ENCODE assay signal across 20 mouse cellular contexts in the genomic region with DNA sequence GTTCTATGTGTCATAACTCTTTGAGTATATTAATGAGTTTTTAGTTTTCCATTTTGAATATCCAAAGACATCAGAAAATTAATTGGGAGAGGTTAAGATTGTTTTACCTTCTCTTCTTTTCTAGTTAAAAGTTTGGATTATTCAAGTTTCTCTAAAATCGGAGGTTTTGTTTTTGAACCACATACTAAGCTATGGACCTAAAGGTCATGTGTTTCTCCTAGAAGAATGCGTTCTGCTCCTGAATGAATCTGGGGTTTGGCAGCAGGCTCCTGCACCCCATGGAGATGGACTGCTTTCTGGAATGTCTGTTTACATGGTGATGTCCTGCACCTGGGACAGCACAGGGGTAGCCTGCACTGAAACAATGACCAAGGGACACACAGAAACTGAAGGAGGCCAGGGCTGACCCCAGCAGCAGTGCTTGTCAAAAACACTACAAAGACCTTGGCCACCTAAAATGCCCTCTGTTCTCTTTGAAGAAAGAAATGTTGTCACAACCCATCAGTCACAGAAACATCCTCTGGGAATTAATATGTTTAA.
DNase-seq lines count a peak whose midpoint lies in the region; ATAC-seq lines count a peak whose summit lies in the region.
"Had no signal": no experiment of that assay in that cellular context is flagged by ENCODE, and none has a peak within 500 bp of the region (broad histone marks: within the 10 kb centered on the region; RNA-seq: fewer than 3 reads in every experiment).

No protein-coding gene starts in this region.

- ATAC-seq in hindbrain, embryonic 16.5 days = peak; percentile 72; the same call in 1 of the 2 replicates
- ATAC-seq in hindbrain, embryonic 14.5 days (ENCODE audit: low FRiP score) = no peak
- ATAC-seq: activated CD4-positive, CD25-positive, alpha-beta regulatory T cell, adult 4 months; forebrain, embryonic 14.5 days; Patski had no signal

- no peak overlapping the region for H3K4me2 ChIP-seq in hindbrain, embryonic 16.5 days (ENCODE audit: low read length)
- H3K4me2 ChIP-seq in hindbrain, embryonic 14.5 days (replicated peaks) = no peak overlapping the region
- H3K4me2 ChIP-seq: embryonic facial prominence, embryonic 15.5 days; heart, embryonic 15.5 days had no signal

- WGBS in hindbrain, embryonic 16.5 days = 57% methylated on average over 2 of the region's 2 CpGs
- 46% methylated on average over 2 of the region's 2 CpGs for WGBS in hindbrain, embryonic 14.5 days

- DNase-seq in cerebellum, postnatal 14 days = peak; percentile 1 to 4
- DNase-seq in cerebellum, postnatal 36 days = no peak
- DNase-seq in hindbrain, embryonic 14.5 days (ENCODE audit: low spot score) = no peak
- peak; percentile 51 for DNase-seq in retina, postnatal 1 day
- no peak for DNase-seq in retina, embryonic 14.5 days (ENCODE audit: low spot score)
- DNase-seq in gastrocnemius, postnatal 25 days = no peak
- DNase-seq: adrenal gland, postnatal 14 days; embryo, embryonic 11 days; gastrocnemius, adult 2 months; heart, postnatal 14 days; kidney, adult 11 months had no signal

- H3K9ac ChIP-seq in hindbrain, embryonic 16.5 days (ENCODE audit: low read depth, low read length) = no peak overlapping the region
- no peak overlapping the region for H3K9ac ChIP-seq in hindbrain, embryonic 14.5 days
- H3K9ac ChIP-seq: embryonic facial prominence, embryonic 15.5 days; heart, embryonic 15.5 days had no signal

- H3K9me3 ChIP-seq in hindbrain, embryonic 16.5 days (ENCODE audit: control insufficient read depth, low read length) = no peaks in the 10 kb centered on the region
- no peaks in the 10 kb centered on the region for H3K9me3 ChIP-seq in hindbrain, embryonic 14.5 days (ENCODE audit: control insufficient read depth, low read length)
- H3K9me3 ChIP-seq: embryonic facial prominence, embryonic 15.5 days; forebrain, embryonic 10.5 days; heart, embryonic 10.5 days; heart, embryonic 15.5 days had no signal

- no peak overlapping the region for H3K27ac ChIP-seq in hindbrain, embryonic 16.5 days (ENCODE audit: low read depth, low read length)
- H3K27ac ChIP-seq in hindbrain, embryonic 14.5 days = no peak overlapping the region
- H3K27ac ChIP-seq: embryonic facial prominence, embryonic 15.5 days; forebrain, embryonic 10.5 days; gastrocnemius, adult 2 months; heart, embryonic 10.5 days; heart, embryonic 15.5 days had no signal

- H3K4me1 ChIP-seq in hindbrain, embryonic 16.5 days (ENCODE audit: control insufficient read depth, insufficient read depth, low read depth, low read length) = no peaks in the 10 kb centered on the region
- no peaks in the 10 kb centered on the region for H3K4me1 ChIP-seq in hindbrain, embryonic 14.5 days (replicated peaks; ENCODE audit: control insufficient read depth, insufficient read depth, low read length)
- H3K4me1 ChIP-seq: embryonic facial prominence, embryonic 15.5 days; forebrain, embryonic 10.5 days; heart, embryonic 10.5 days; heart, embryonic 15.5 days had no signal

- no peaks in the 10 kb centered on the region for H3K27me3 ChIP-seq in hindbrain, embryonic 16.5 days (replicated peaks; ENCODE audit: control insufficient read depth, insufficient read depth, low read length)
- no peaks in the 10 kb centered on the region for H3K27me3 ChIP-seq in hindbrain, embryonic 14.5 days (ENCODE audit: control insufficient read depth, insufficient read depth, low read length)
- H3K27me3 ChIP-seq: embryonic facial prominence, embryonic 15.5 days; heart, embryonic 15.5 days; Patski had no signal

- no peaks in the 10 kb centered on the region for H3K36me3 ChIP-seq in hindbrain, embryonic 16.5 days (ENCODE audit: control insufficient read depth, insufficient read depth, low read length)
- H3K36me3 ChIP-seq in hindbrain, embryonic 14.5 days (replicated peaks; ENCODE audit: control insufficient read depth, insufficient read depth) = no peaks in the 10 kb centered on the region
- H3K36me3 ChIP-seq: embryonic facial prominence, embryonic 15.5 days; forebrain, embryonic 10.5 days; heart, embryonic 10.5 days; heart, embryonic 15.5 days had no signal

- H3K4me3 ChIP-seq in hindbrain, embryonic 16.5 days (ENCODE audit: low read length) = no peak overlapping the region
- H3K4me3 ChIP-seq in hindbrain, embryonic 14.5 days (replicated peaks; ENCODE audit: low read length) = no peak overlapping the region
- H3K4me3 ChIP-seq: embryonic facial prominence, embryonic 15.5 days; erythroblast, embryonic 14.5 days; forebrain, embryonic 10.5 days; gastrocnemius, adult 2 months; heart, embryonic 10.5 days; heart, embryonic 15.5 days had no signal

Comparison
In these comparisons a context has a peak if more than half of its experiments do, and no peak if none do; other contexts are left out.
1. DNase-seq: peak in cerebellum, postnatal 14 days (2 of 2) and retina, postnatal 1 day (single experiment); none in cerebellum, postnatal 36 days (0 of 2), hindbrain, embryonic 14.5 days (single experiment), retina, embryonic 14.5 days (single experiment) and gastrocnemius, postnatal 25 days (single experiment).